Mouse (Mus musculus): ENCODE results near the gene 0610040J01Rik. TPM values are rescaled to one million over a fixed set of nuclear protein-coding genes. Genes with fewer than 3 reads are reported as not detected.

0610040J01Rik gene
- polyA plus RNA-seq, 1 experiment from 2014 or later = 2.3 TPM

DNA sequence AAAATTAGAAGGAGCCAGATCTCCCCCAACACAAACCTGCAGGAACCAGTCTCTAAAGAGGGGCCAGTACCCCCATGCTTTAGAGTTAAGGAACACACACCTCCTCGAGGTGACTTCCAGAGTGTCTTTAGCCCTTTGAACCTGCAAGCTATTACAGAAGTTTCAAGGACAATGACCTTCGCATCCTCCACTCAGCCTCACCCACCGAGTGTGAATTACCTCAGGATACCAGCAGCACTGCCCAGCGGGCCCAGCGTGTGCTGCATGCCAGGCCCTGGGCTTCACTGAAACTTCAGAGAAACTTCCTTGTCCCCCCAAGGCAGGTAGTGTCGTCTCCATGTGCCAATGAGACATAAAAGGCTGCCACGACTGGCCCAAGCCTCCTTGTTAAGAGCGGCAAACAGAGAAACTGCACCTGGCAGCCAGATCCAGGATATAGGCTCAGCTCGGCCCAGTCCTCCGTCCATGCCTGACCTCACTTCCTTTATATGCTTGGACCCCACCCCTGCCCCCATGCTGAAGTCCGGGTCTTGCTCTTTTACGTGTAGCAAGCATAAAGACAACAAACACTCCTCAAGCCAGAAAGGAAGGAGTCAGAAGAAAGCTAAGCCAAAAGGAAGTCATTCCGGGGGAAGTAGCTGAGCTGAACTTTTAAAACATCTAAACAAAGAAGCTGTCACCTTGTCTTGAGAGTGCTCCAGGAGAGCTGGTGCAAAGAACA, 111.3 kb downstream of the 0610040J01Rik start:
- no peaks in the 10 kb centered on the region for H3K27me3 ChIP-seq (ENCODE audit: control insufficient read depth, insufficient read depth, low read length)
- DNase-seq (ENCODE audit: low spot score) = no peak
- H3K4me3 ChIP-seq (ENCODE audit: low read depth, low read length) = no peak overlapping the region
- ATAC-seq (ENCODE audit: insufficient number of reproducible peaks, low FRiP score, low TSS enrichment, low read depth) = no peak
- no peak overlapping the region for H3K27ac ChIP-seq (replicated peaks; ENCODE audit: low read depth, low read length)
- no peaks in the 10 kb centered on the region for H3K4me1 ChIP-seq (ENCODE audit: control insufficient read depth, insufficient read depth, low read length)
- peaks cover 3% of the 10 kb centered on the region for H3K36me3 ChIP-seq (ENCODE audit: control insufficient read depth, insufficient read depth, low read length)
- H3K9me3 ChIP-seq (ENCODE audit: control insufficient read depth, low read length) = no peaks in the 10 kb centered on the region
- no peak overlapping the region for H3K9ac ChIP-seq (ENCODE audit: low read length)
- no peak overlapping the region for H3K4me2 ChIP-seq (ENCODE audit: low read depth, severe bottlenecking)
- WGBS = 81% methylated on average over 13 of the region's 13 CpGs

DNA sequence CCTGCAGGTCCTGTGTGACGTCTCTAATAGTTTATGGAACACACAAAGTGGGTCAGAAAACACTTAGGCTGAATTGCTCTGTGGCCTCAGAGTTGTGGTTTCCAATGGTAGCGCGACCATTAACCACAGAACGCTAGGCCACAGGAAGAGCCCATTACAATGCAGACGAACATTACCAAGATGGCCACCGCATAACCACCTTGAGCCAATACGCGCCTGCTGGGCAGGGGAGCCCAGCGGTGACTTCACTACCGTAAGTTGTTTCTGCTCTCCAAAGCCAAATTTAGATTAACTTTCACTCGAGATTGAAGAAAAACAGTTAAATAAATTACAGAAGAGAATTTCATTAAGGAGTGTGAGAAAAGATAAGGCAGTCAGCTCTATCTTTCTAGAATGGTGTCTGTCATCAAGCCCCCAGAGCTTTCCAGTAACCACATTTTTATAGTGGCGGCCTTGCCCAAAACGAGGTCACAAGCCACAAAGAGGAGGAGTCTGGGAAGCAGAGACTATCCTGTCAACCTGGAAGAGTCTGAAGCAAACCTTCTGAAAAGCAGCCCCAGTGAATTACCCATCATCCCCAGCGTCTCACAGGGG, 113.0 kb downstream of the 0610040J01Rik start:
- no peak overlapping the region for H3K9ac ChIP-seq (ENCODE audit: low read length)
- DNase-seq (ENCODE audit: low spot score) (no peak), ATAC-seq (ENCODE audit: insufficient number of reproducible peaks, low FRiP score, low TSS enrichment, low read depth) (no peak)
- H3K27me3 ChIP-seq (ENCODE audit: control insufficient read depth, insufficient read depth, low read length) = no peaks in the 10 kb centered on the region
- H3K4me1 ChIP-seq (ENCODE audit: control insufficient read depth, insufficient read depth, low read length) = no peaks in the 10 kb centered on the region
- no peak overlapping the region for H3K4me2 ChIP-seq (ENCODE audit: low read depth, severe bottlenecking)
- H3K36me3 ChIP-seq (ENCODE audit: control insufficient read depth, insufficient read depth, low read length) = peaks cover 8% of the 10 kb centered on the region
- H3K27ac ChIP-seq (replicated peaks; ENCODE audit: low read depth, low read length) = no peak overlapping the region
- H3K9me3 ChIP-seq (ENCODE audit: control insufficient read depth, low read length) = no peaks in the 10 kb centered on the region
- H3K4me3 ChIP-seq (ENCODE audit: low read depth, low read length) = no peak overlapping the region
- WGBS = 93% methylated on average over 14 of the region's 14 CpGs

DNA sequence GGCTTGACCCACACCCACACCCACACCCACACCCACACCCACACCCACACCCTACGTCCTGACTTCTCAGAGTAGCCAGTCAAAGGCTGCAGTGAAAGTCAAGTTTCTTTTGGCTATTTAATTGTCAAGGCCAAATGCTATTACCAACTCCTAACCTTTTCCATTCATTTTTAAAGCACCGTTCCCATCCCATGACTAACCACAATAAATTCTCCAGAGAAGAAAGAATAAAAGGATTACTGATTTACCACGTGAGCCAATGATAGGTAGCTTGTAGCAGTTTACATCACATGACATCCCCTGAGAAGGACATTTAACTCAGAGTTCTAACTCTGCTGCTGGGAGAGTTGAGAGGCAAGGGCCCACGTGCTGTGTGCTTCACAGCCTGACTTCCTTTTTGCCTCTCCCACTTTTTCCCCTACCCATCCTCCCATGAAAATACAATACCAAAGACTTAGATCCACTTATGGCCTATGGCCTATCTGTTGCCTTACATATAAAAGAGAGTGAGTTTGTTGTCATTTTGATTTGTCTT, 118.7 kb downstream of the 0610040J01Rik start:
- Histone ChIP-seq H3K4me1 (ENCODE audit: control insufficient read depth, insufficient read depth, low read length) (no peaks in the 10 kb centered on the region), H3K27me3 (ENCODE audit: control insufficient read depth, insufficient read depth, low read length) (no peaks in the 10 kb centered on the region), H3K36me3 (ENCODE audit: control insufficient read depth, insufficient read depth, low read length) (peaks cover 5% of the 10 kb centered on the region), H3K9ac (ENCODE audit: low read length) (no peak overlapping the region), H3K9me3 (ENCODE audit: control insufficient read depth, low read length) (no peaks in the 10 kb centered on the region), H3K4me3 (ENCODE audit: low read depth, low read length) (no peak overlapping the region), H3K4me2 (ENCODE audit: low read depth, severe bottlenecking) (no peak overlapping the region), H3K27ac (replicated peaks; ENCODE audit: low read depth, low read length) (no peak overlapping the region)
- 83% methylated on average over 4 of the region's 4 CpGs for WGBS
- no peak for ATAC-seq (ENCODE audit: insufficient number of reproducible peaks, low FRiP score, low TSS enrichment, low read depth)
- no peak for DNase-seq (ENCODE audit: low spot score)

DNA sequence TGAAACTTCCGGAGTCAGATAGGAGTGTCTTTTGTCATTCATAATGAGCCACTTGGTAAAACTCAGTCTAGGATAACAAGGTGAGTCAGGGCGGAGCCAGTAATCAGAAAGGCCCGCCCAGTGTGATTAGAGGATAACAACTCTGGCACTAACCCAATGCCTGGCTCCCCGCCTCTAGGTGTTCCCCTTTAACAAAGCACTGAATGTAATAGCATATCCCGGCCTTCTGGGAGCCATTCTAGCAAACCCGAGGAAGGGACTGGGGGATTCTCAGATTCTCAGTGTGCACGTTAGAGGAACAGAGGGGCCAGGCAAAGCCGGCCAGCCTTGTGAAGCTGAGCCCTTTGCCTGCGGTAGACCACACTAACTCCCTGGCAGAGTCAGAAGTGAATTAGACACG, 120.7 kb downstream of the 0610040J01Rik start:
- Histone ChIP-seq H3K36me3 (ENCODE audit: control insufficient read depth, insufficient read depth, low read length) (peaks cover 5% of the 10 kb centered on the region), H3K4me1 (ENCODE audit: control insufficient read depth, insufficient read depth, low read length) (no peaks in the 10 kb centered on the region), H3K27ac (replicated peaks; ENCODE audit: low read depth, low read length) (no peak overlapping the region), H3K4me2 (ENCODE audit: low read depth, severe bottlenecking) (no peak overlapping the region), H3K9ac (ENCODE audit: low read length) (no peak overlapping the region), H3K4me3 (ENCODE audit: low read depth, low read length) (no peak overlapping the region), H3K9me3 (ENCODE audit: control insufficient read depth, low read length) (no peaks in the 10 kb centered on the region), H3K27me3 (ENCODE audit: control insufficient read depth, insufficient read depth, low read length) (no peaks in the 10 kb centered on the region)
- DNase-seq (ENCODE audit: low spot score) = no peak
- 58% methylated on average over 10 of the region's 10 CpGs for WGBS
- ATAC-seq (ENCODE audit: insufficient number of reproducible peaks, low FRiP score, low TSS enrichment, low read depth) = no peak

DNA sequence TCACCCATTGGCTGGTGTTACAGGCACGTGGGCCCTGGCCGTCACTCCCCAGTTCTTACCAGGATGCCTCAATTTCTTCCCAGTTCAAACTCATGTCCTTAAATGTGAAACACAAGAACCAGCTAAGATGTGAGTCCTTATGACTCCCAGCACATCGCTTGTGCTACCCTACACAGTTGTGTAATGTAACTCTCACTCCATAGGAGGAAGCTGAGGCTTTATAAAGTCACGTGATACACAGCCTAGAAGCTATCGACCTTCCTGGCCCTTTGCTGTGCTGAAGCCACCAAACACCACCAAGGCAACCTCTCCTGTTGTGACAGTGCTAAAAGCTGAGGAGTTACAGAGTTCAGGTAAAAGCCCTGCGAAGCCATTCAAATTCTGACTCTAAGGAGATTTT, 123.4 kb downstream of the 0610040J01Rik start:
- H3K27me3 ChIP-seq (ENCODE audit: control insufficient read depth, insufficient read depth, low read length) = no peaks in the 10 kb centered on the region
- no peaks in the 10 kb centered on the region for H3K4me1 ChIP-seq (ENCODE audit: control insufficient read depth, insufficient read depth, low read length)
- 90% methylated on average over 6 of the region's 6 CpGs for WGBS

DNA sequence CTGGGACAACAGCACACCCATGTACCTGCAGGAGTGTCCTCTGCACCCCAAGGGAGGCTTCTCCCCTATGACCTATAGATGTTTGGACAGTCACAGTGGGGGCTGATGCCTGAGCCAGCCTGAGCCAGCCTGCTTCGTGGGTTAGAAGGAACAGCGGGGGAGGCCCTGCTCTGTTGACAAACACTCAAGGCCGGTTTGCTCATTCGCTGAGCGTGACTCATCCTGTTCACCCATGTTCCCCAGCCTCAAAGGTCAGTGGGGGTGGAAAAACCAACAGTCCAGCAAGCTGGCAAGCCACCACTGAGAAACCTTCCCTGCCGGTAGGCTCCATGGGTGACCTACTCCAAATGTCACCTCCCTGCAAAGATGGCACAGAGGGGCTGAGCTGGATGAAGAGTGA, 124.6 kb downstream of the 0610040J01Rik start:
- Histone ChIP-seq H3K4me3 (ENCODE audit: low read depth, low read length) (no peak overlapping the region), H3K4me2 (ENCODE audit: low read depth, severe bottlenecking) (no peak overlapping the region), H3K27ac (replicated peaks; ENCODE audit: low read depth, low read length) (no peak overlapping the region), H3K4me1 (ENCODE audit: control insufficient read depth, insufficient read depth, low read length) (no peaks in the 10 kb centered on the region), H3K36me3 (ENCODE audit: control insufficient read depth, insufficient read depth, low read length) (no peaks in the 10 kb centered on the region), H3K27me3 (ENCODE audit: control insufficient read depth, insufficient read depth, low read length) (no peaks in the 10 kb centered on the region), H3K9me3 (ENCODE audit: control insufficient read depth, low read length) (no peaks in the 10 kb centered on the region), H3K9ac (ENCODE audit: low read length) (no peak overlapping the region)
- ATAC-seq (ENCODE audit: insufficient number of reproducible peaks, low FRiP score, low TSS enrichment, low read depth) (no peak), DNase-seq (ENCODE audit: low spot score) (no peak)
- WGBS = 87% methylated on average over 6 of the region's 6 CpGs

More for the DNA sequence above, 123.4 kb downstream of the 0610040J01Rik start:
- Histone ChIP-seq H3K4me2 (ENCODE audit: low read depth, severe bottlenecking) (no peak overlapping the region), H3K9ac (ENCODE audit: low read length) (no peak overlapping the region), H3K9me3 (ENCODE audit: control insufficient read depth, low read length) (no peaks in the 10 kb centered on the region), H3K36me3 (ENCODE audit: control insufficient read depth, insufficient read depth, low read length) (no peaks in the 10 kb centered on the region), H3K4me3 (ENCODE audit: low read depth, low read length) (no peak overlapping the region), H3K27ac (replicated peaks; ENCODE audit: low read depth, low read length) (no peak overlapping the region)
- no peak for DNase-seq (ENCODE audit: low spot score)
- ATAC-seq (ENCODE audit: insufficient number of reproducible peaks, low FRiP score, low TSS enrichment, low read depth) = no peak

DNA sequence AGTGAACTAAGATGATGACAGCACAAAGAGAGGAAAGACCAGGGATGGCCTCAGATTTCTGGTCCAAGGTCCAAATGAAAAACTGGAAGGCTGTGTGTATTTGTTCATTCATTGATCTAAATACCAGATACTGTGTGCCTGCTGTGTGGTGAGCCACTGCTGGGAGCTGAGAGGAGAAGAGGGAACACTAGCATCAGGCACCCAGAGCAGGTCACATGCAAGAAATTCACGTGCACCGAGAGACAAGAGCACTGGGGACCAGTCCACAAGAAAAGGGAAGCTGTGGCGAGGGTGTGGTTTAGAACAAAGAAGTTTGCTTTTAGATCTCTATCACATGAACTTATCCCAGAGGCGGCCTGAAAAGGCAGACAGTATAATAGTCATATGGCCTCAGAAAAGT, 126.4 kb downstream of the 0610040J01Rik start:
- Histone ChIP-seq H3K4me1 (ENCODE audit: control insufficient read depth, insufficient read depth, low read length) (no peaks in the 10 kb centered on the region), H3K4me2 (ENCODE audit: low read depth, severe bottlenecking) (no peak overlapping the region), H3K9ac (ENCODE audit: low read length) (no peak overlapping the region), H3K27me3 (ENCODE audit: control insufficient read depth, insufficient read depth, low read length) (no peaks in the 10 kb centered on the region), H3K36me3 (ENCODE audit: control insufficient read depth, insufficient read depth, low read length) (no peaks in the 10 kb centered on the region), H3K27ac (replicated peaks; ENCODE audit: low read depth, low read length) (no peak overlapping the region), H3K9me3 (ENCODE audit: control insufficient read depth, low read length) (no peaks in the 10 kb centered on the region), H3K4me3 (ENCODE audit: low read depth, low read length) (no peak overlapping the region)
- ATAC-seq (ENCODE audit: insufficient number of reproducible peaks, low FRiP score, low TSS enrichment, low read depth) (no peak), DNase-seq (ENCODE audit: low spot score) (no peak)
- 82% methylated on average over 4 of the region's 4 CpGs for WGBS

DNA sequence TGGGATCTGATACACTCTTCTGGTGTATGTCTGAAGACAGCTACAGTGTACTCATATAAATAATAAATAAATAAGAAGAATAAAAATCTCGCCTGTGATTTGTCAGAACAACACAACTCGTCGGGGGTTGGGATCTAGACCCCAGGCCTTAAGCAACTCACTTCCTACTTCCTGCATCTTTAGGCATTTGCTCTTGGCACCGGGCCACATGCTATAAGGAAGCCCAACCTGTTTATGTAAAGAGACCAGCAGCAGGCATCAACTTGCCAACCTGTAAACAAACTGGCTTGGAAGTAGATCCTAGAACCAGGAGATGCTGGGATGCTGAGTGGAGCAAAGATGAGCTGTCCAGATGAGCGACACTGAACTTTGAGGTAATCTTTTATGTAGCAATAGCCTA, 129.7 kb downstream of the 0610040J01Rik start:
- Histone ChIP-seq H3K36me3 (ENCODE audit: control insufficient read depth, insufficient read depth, low read length) (no peaks in the 10 kb centered on the region), H3K27ac (replicated peaks; ENCODE audit: low read depth, low read length) (no peak overlapping the region), H3K4me1 (ENCODE audit: control insufficient read depth, insufficient read depth, low read length) (no peaks in the 10 kb centered on the region), H3K9me3 (ENCODE audit: control insufficient read depth, low read length) (no peaks in the 10 kb centered on the region), H3K27me3 (ENCODE audit: control insufficient read depth, insufficient read depth, low read length) (no peaks in the 10 kb centered on the region), H3K9ac (ENCODE audit: low read length) (no peak overlapping the region), H3K4me2 (ENCODE audit: low read depth, severe bottlenecking) (no peak overlapping the region), H3K4me3 (ENCODE audit: low read depth, low read length) (no peak overlapping the region)
- ATAC-seq (ENCODE audit: insufficient number of reproducible peaks, low FRiP score, low TSS enrichment, low read depth) (no peak), DNase-seq (ENCODE audit: low spot score) (no peak)
- 74% methylated on average over 5 of the region's 5 CpGs for WGBS
